Mouse (Mus musculus) large intestine, adult 2 months (tissue): ENCODE measurements around the gene Bax. TPM values are rescaled to one million over a fixed set of nuclear protein-coding genes. Genes with fewer than 3 reads are reported as not detected.

Experiments
- DNase-seq: peaks from one replicate; pipeline ENCODE4 v3.0.0-alpha.2; 2012; ENCODE audit warnings: low read depth, low spot score
- WGBS: fragments of 180-500 bp; shearing (Covaris S2); methylation state at CpG from one replicate; pipeline ENCODE4 v1.1.7; 2018; 5-methylcytosine and 5-hydroxymethylcytosine counted together
- polyA plus RNA-seq: library from polyadenylated mRNA; depleted of rRNA; stranded (reverse); fragments of >200 nt; gene quantifications from 2 replicates; pipeline ENCODE4 v1.2.3, GENCODE M21; 2012; rRNA removed

Gene Bax
- 105 and 106 TPM in 2 replicates for polyA plus RNA-seq

DNA sequence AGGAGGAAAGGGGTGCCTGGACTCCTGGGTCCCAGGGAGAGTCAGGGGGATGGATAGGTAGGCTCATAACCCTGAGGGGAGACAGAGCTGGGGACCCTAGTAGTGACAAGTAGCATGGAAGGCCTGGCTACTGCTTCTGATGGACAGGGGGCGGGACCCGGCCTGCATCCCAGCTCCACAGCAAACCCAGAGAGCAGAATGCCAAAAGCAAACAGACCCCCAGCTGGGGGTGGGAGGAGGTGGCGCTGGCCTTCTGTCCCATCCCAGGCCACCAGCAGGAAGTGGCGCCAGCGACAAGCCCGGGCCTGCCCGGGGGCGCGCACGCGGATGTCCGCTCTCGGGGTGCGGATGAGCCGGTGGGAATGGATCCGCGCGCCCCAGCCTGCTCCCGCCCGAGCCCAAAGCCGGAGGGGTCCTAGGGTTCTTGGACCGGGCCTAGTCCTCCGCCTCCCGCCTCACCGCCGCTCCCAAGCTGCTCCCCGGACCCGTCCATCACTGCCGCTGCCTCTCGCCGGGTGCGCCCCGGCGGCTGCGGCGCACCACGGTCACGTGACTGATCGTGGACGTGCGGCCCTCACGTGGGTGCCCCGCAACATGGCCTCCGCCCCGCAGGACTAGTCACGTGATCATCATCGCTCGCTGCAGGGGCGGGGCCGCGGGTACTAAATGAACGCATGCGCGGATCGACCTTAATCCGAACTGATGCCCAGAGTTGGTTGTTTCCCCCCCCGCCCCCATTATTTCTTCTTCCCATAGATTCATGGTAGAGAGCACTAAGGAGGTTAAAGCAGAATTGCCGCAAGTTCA, at the start of gene Bax:
Gene Bax, minus strand, starts transcription at position 616 of the 807 bp plus-strand sequence.
- peak; percentile 73 for DNase-seq

DNA sequence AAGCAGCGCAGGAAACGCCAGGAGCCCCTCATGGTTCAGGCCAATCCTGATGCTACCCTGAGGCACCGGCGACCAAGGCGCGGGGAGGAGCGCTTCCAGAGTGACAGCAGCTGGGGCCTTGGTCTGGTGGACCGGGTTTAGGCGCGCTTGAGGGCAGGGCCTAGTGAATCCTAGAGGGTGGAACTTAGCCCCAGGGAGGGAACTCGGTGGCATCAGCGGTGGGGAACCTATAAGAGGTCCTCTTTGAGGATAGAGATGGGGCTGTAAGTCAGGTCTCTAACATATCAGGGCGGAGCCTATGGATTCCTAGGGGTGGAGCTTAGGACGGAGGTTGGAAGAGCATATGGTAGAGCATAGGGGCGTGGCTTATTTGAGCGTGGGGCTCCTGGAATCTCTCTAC, 48.7 kb upstream of the Bax start:
- DNase-seq: no peak
- WGBS: 47% methylated on average over 16 of the region's 16 CpGs

More for the DNA sequence above, at the start of gene Bax:
- WGBS: under 1% methylated on average over 58 of the region's 58 CpGs

DNA sequence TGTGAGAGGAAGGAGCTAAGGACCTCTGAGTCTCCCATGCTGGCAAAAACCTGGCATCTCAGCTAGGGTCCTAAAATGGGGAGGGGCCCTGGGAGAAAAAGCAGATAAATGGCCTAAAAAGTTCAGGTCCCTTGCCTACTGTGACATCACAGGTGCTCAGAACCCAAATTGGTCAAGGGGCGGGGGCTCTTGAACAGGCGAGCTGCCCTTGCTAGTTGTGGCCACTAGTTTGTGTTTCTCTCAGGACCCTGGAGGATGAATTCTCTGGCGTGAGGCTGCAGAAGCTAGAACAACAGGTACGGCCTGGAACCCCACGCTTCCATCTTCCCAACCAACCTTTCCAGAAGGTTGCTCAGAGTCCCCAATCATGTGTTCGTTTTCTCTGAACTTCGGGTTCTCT, 47.7 kb upstream of the Bax start:
- 88% methylated on average over 7 of the region's 7 CpGs for WGBS

GRCm38 (mm10) chr7:45509912-45510787, 43.5 kb upstream of the Bax start, which contains the start of gene Nucb1:
Nucb1 (minus strand) TSS chr7:45510406.
- WGBS: under 1% methylated on average over 44 of the region's 44 CpGs
- peak; percentile 87 for DNase-seq

More for the DNA sequence above, 47.7 kb upstream of the Bax start:
- no peak for DNase-seq

DNA sequence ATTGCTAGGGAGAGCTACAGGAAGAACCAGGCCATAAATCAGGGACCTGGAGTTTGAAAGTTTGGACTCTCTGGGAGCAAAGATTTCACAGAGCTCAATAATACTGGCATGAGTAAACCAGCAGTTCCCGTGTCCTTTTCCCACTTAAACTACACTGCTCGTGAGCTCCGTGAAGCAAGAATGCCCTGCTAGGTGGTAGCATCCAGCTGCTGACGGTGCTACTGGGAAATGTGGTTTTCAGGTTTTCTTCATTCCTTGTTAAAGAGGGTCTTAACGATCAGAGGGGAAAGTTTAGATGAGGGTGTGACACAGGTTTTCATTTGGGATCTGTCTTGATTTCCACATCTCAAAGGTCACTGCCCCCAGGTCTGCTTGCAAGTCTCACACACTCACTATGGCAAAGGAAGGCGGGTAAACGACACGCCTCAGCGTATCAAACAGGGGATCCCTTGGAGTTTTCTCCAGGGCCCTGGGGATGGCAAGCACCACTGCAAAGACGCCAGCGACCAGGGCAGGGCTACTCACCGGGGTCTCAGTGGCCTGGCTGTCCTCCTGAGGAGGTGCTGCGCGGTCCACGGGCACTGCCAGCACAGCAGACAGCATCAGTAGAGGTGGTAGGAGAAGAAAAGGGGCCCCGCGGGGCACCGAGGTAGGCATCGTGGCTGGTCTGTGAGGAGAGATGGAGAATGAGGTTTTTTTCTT, 42.6 kb upstream of the Bax start:
- 7% methylated on average over 19 of the region's 19 CpGs for WGBS
- DNase-seq: no peak

- DNase-seq: no peak
- WGBS: 42% methylated on average over 6 of the region's 6 CpGs
Observed at GRCm38 (mm10) chr7:45508561-45508960, 41.9 kb upstream of the Bax start.

DNA sequence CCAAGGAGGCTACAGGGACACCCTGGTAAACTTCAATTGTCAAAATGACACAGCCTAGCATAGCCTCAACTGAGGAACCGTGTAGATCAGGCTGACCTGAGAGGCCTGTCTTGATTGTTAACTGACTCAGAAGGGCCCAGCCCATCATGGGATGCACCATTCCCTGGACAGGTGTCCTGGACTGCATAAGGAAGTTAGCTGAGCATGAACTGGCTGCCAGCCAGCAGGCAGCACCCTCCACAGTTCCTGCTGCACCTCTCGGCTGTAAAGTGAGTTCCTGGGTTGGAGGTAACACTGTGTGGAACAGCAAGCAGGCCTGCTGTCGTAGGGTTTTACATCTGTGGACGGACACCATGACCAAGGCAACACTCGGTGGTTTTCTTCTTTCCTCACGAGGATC, 40.9 kb upstream of the Bax start:
- 22% methylated on average over 6 of the region's 6 CpGs for WGBS
- DNase-seq: peak; percentile 88

GRCm38 (mm10) chr7:45498427-45498826, 31.7 kb upstream of the Bax start:
- 95% methylated on average over 6 of the region's 6 CpGs for WGBS
- DNase-seq: no peak

DNA sequence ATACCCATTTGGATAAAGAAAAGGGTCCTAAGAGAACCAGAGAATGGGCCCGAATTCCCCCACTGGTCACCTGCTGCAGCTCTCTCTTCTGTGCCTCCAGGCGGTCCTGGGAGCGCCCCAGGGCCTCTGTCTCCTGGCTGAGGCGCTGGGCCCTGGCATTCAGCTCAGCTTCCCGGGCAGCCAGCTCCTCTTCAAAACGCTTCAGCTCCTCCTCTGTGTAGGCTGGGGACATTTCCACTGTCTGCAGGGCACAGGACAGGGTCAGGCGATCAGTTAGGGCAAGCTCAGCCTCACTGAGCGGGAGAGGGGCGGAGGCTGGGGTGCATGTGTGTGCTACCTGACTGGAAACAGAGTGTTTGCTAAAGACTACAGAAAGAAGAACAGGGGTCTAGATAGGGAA, 27.9 kb upstream of the Bax start:
- DNase-seq: no peak
- WGBS: 91% methylated on average over 9 of the region's 9 CpGs

DNA sequence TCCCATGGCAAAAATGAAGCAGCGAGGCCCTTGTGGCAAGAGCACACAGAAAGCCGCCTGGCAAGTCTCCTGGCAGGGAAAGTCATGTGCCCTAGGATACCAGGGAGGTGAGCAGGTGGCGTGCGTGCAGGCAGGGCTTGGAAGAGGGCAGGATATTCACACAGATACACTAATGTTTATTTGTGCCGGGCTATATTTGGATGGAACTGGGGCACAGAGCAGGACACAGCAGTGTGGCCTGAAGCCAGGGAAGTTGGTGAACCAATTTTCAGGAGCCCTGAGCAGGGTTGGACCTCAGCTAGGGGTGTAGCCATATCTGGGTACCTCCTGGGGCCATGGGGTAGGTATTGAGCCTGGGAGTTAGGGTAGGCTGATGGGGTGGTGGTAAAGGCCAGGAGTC, 26.3 kb upstream of the Bax start:
- 65% methylated on average over 5 of the region's 5 CpGs for WGBS
- DNase-seq: no peak

DNA sequence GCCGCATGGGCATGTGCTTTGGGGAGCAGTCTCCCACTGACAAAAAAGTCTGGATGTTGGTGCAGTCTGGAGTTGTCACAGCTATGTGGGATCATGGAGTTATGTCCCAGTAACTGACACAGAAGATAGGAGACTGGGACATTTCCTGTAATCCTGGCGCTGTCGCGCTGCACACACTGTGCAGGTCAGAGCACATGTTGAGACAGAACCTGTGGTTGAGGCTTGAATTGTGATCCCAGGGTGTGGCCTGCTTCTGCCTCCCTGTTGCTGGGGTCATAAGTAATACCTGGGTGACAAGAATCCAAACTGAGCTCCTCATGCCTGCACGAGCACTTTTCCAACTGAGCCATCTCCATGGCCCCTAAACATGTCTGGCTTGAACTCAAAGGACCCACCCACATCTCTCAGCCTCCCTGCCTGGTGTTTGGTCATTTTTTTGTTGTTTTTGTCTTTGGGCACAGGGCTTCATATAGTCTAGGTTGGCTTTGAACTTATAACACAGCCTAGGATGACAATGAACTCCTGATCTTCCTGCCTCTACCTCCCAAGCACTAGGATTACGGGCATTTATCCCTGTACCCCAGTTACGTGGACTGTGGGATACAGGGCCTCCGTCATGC, 25.6 kb upstream of the Bax start:
- WGBS: 93% methylated on average over 8 of the region's 8 CpGs
- DNase-seq: no peak

DNA sequence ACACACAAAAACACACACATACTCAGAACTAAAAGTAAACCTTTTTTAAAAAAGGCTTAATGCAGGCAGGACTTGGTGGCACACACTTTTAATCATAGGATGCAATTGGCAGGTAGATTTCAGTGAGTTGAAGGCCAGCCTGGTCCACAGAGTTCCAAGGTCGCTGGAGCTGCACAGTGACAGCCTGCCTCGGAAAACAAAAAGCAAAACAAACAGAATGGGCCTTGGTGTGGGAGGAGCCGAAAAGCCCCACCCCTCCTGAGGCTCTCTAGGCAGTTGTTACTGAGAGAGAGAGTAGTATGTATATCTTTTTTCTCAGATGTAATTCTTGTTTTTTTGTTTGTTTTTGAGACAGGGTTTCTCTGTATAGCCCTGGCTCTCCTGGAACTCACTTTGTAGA, 24.6 kb upstream of the Bax start:
- 7% methylated on average over 3 of the region's 3 CpGs for WGBS
- no peak for DNase-seq

GRCm38 (mm10) chr7:45490822-45491221, 24.1 kb upstream of the Bax start:
- no peak for DNase-seq
- 35% methylated on average over 9 of the region's 9 CpGs for WGBS

DNA sequence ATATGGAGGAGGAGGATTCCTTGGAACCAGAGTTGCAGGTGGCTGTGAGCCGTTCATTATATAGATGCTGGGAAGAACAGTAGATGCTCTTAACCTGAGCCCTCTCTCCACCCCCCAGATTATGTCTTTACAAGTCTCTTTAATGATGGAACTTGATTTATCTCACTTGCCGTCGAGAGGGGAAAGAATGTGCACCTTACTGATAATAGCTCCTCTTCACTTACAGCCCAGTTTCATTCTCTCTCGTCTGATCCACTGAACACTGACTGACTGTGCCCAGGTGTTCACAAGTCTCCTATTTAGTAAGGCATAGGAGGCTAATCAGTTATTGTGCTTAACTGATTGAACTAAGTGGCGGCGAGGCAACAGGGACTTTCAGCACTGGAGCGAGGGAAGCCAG, 22.9 kb upstream of the Bax start:
- WGBS: 90% methylated on average over 7 of the region's 7 CpGs

DNA sequence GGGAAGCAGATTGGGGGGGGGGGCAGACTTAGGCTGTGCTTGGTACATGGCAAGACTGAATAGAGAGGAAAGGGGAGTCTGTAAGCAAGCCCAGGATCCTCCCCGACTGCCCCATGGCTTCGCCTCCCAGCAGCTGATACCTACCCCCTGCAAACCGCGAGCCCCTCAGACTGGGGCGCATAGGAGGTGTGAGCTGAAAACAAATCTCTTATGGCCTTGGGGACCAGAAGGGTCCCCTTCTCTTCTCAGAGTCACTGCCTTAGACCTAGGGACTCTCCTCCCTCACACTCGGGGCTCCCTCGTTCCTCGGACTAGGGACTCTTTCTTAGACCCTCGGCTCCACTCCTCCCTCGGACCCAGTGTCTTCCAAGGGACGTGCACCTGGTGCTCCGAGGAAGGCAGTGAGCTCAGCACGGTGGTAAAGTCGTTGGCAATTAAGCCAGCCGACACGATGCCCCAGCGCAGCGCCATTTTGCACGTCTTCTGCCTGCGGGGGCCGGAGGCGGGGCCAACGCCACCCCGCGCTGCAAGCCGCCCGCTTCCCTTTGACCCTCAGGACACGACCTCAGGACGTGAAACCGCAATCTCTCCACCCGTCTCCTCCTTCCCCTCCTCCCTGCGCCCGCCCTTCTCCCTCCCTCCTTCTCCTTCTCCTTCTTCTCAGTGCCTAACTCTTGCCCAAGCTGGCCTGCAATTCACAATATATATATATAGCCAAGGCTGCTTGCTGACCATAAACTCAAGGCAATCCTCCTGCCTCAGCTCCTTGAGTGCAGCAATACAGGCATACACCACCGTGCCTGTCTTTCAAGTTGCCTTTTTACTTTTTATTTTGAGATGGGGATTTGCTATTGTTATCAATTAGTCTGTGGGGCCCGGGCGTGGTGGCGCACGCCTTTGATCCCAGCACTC, 21.9 kb upstream of the Bax start, which contains the start of gene Dhdh:
Gene Dhdh, minus strand, starts transcription at position 513 of the 912 bp plus-strand sequence.
- WGBS: 19% methylated on average over 38 of the region's 38 CpGs
- no peak for DNase-seq

More for the DNA sequence above, 22.9 kb upstream of the Bax start:
- no peak for DNase-seq

DNA sequence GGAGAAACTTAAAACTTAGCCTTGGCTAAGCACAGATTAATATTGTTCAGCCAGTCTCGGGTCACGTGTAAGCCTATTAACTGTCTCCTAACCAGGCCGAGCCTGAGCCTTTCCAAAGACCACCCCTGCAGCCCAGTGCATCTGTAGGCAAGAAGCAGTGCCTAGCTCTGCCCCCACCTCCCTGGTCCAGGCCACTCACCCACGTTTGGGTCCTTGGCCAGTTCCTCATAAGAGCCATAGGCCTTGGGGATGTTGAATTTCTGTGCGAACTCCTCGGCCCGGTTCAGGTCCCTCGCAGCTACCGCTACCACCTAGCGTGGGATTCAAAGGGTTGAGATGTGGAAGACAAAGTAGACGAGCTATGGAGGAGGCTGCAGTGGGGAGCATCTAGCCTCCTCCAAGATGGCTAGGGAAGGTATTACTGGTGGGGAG, 21.2 kb upstream of the Bax start:
- DNase-seq: no peak
- WGBS: 79% methylated on average over 11 of the region's 11 CpGs

DNA sequence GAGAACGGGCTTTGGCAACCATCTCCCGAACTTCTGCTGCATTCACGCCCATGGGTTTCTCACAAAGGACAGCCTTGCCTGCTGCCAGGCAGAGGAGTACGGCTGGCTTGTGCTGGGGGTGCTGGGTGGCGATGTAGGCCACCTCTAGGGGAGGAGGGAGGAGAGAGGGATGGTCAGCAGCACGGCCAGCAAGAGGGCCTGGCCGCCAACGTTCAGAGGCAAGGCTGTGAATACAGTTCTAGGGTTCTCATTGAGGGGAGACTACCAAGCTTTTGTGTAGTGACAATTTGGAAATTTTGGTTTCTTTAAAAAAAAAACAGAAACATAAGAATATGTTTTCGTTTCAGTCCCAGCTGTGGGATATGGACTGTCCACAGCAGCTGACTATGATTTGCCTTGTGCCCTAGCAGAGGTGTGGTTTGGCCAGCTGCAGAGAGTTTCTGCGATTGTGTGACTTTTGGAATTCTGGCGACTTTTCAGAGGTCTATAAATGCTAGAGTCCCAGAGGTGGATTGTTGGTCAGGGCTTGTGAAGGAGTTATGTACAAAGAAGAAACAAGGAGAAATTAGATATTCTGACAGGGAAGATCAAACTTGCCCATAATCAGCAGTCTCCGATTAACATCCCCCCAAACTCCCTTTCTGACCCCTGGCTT, 20.2 kb upstream of the Bax start, which contains the start of gene Gm45808:
Gene Gm45808, minus strand, starts transcription at position 51 of the 655 bp plus-strand sequence.
- DNase-seq: no peak
- 75% methylated on average over 12 of the region's 12 CpGs for WGBS

- WGBS: 71% methylated on average over 7 of the region's 7 CpGs
Observed at GRCm38 (mm10) chr7:45486158-45486557, 19.5 kb upstream of the Bax start.

More at GRCm38 (mm10) chr7:45486158-45486557, 19.5 kb upstream of the Bax start:
- no peak for DNase-seq
